Comparison of ENCODE assay signal across 18 mouse cellular contexts in genomic region chr16:90674651-90675050, GRCm38 (mm10). TPM values are rescaled to one million over a fixed set of nuclear protein-coding genes. Genes with fewer than 3 reads are reported as not detected.
DNase-seq lines count a peak whose midpoint lies in the region; ATAC-seq and TF ChIP-seq lines count a peak whose summit lies in the region.
"Had no signal": no experiment of that assay in that cellular context is flagged by ENCODE, and none has a peak within 500 bp of the region (broad histone marks: within the 10 kb centered on the region; RNA-seq: fewer than 3 reads in every experiment).

No protein-coding gene starts in this region.

- no peaks in the 10 kb centered on the region for H3K36me3 ChIP-seq in liver, adult 2 months (ENCODE audit: control insufficient read depth, insufficient read depth, low read length)
- no peaks in the 10 kb centered on the region for H3K36me3 ChIP-seq in liver, embryonic 16.5 days (ENCODE audit: control insufficient read depth, insufficient read depth)
- H3K36me3 ChIP-seq in liver, embryonic 12.5 days, result no peaks in the 10 kb centered on the region
- H3K36me3 ChIP-seq in liver, postnatal 0 days (replicated peaks; ENCODE audit: insufficient read depth, low read length), result no peaks in the 10 kb centered on the region
- H3K36me3 ChIP-seq in liver, embryonic 11.5 days (ENCODE audit: control insufficient read depth, insufficient read depth, low read length), result no peaks in the 10 kb centered on the region
- H3K36me3 ChIP-seq: G1E had no signal

- 42% methylated on average over 6 of the region's 6 CpGs for WGBS in liver, adult 2 months
- WGBS in liver, embryonic 16.5 days (ENCODE audit: insufficient replicate concordance), result 75% methylated on average over 6 of the region's 6 CpGs
- 79% methylated on average over 6 of the region's 6 CpGs for WGBS in liver, embryonic 12.5 days (ENCODE audit: insufficient replicate concordance)
- 68% methylated on average over 6 of the region's 6 CpGs for whole genome bisulfite sequencing in liver, postnatal 0 days (ENCODE audit: insufficient replicate concordance)
- 83% methylated on average over 6 of the region's 6 CpGs for WGBS in liver, embryonic 11.5 days

- no peak for DNase-seq in layer of hippocampus, adult 2 months (ENCODE audit: low spot score in 2 of 2)
- no peak for DNase-seq in layer of hippocampus, postnatal 10 days (ENCODE audit: low spot score in 2 of 2)
- peak; percentile 40 for DNase-seq in liver, adult 2 months (ENCODE audit: extremely low read depth, low read depth, low spot score)
- no peak for DNase-seq in liver
- no peak for DNase-seq in liver, postnatal 0 days
- DNase-seq in liver, embryonic 11.5 days (ENCODE audit: low spot score), result no peak
- DNase-seq: adrenal gland, adult 2 months; adrenal gland, adult 8-10 months; adrenal gland, postnatal 10 days; adrenal gland, postnatal 25 days; adrenal gland, postnatal 36 days; B cell, adult 2 months had no signal

- no peak overlapping the region for H3K4me3 ChIP-seq in layer of hippocampus, adult 2 months
- no peak overlapping the region for H3K4me3 ChIP-seq in liver, adult 2 months (ENCODE audit: insufficient read depth, low read depth, low read length)
- H3K4me3 ChIP-seq in liver, embryonic 16.5 days (ENCODE audit: low read depth, low read length), result no peak overlapping the region
- H3K4me3 ChIP-seq in liver, embryonic 12.5 days, result no peak overlapping the region
- H3K4me3 ChIP-seq in liver, postnatal 0 days (ENCODE audit: low read depth, low read length), result no peak overlapping the region
- no peak overlapping the region for H3K4me3 ChIP-seq in liver, embryonic 11.5 days (ENCODE audit: low read depth, low read length)

- H3K79me2 ChIP-seq in liver, adult 2 months (ENCODE audit: control insufficient read depth, insufficient read depth, low read length), result no peaks in the 10 kb centered on the region

- no peak overlapping the region for H3K9ac ChIP-seq in liver, adult 2 months (ENCODE audit: low read depth, low read length)
- H3K9ac ChIP-seq in liver, embryonic 16.5 days (ENCODE audit: low read depth, low read length), result no peak overlapping the region
- no peak overlapping the region for H3K9ac ChIP-seq in liver, embryonic 12.5 days
- no peak overlapping the region for H3K9ac ChIP-seq in liver, postnatal 0 days (replicated peaks)
- H3K9ac ChIP-seq in liver, embryonic 11.5 days (ENCODE audit: low read depth, low read length), result no peak overlapping the region

- no peak for TF ChIP-seq POLR2A in liver, adult 2 months (IDR thresholded peaks at IDR 0.05; ENCODE audit: extremely low read depth, insufficient read depth, low read length)

- no peaks in the 10 kb centered on the region; the same call in 1 of the 2 replicates for H3K9me3 ChIP-seq in liver, embryonic 16.5 days (replicated peaks; ENCODE audit: control insufficient read depth, low read length)
- peaks cover 5% of the 10 kb centered on the region for H3K9me3 ChIP-seq in liver, embryonic 12.5 days (replicated peaks)
- no peaks in the 10 kb centered on the region for H3K9me3 ChIP-seq in liver, postnatal 0 days (ENCODE audit: low read length)
- H3K9me3 ChIP-seq in liver, embryonic 11.5 days (ENCODE audit: control insufficient read depth, low read length), result no peaks in the 10 kb centered on the region
- H3K9me3 ChIP-seq: G1E had no signal

- H3K4me1 ChIP-seq in liver, adult 2 months (ENCODE audit: control insufficient read depth, insufficient read depth, low read length), result no peaks in the 10 kb centered on the region
- H3K4me1 ChIP-seq in liver, embryonic 16.5 days (ENCODE audit: control insufficient read depth, low read depth, low read length), result no peaks in the 10 kb centered on the region
- H3K4me1 ChIP-seq in liver, embryonic 12.5 days, result no peaks in the 10 kb centered on the region
- no peaks in the 10 kb centered on the region; the same call in 1 of the 2 replicates for H3K4me1 ChIP-seq in liver, postnatal 0 days (ENCODE audit: insufficient read depth)
- no peaks in the 10 kb centered on the region for H3K4me1 ChIP-seq in liver, embryonic 11.5 days (replicated peaks; ENCODE audit: control insufficient read depth, insufficient read depth, low read length)

- no peaks in the 10 kb centered on the region for H3K27me3 ChIP-seq in liver, adult 2 months (ENCODE audit: control insufficient read depth, insufficient read depth, low read length)
- H3K27me3 ChIP-seq in liver, embryonic 16.5 days (ENCODE audit: control insufficient read depth, insufficient read depth, low read depth, low read length), result no peaks in the 10 kb centered on the region
- no peaks in the 10 kb centered on the region for H3K27me3 ChIP-seq in liver, embryonic 12.5 days (replicated peaks)
- no peaks in the 10 kb centered on the region for H3K27me3 ChIP-seq in liver, postnatal 0 days (ENCODE audit: insufficient read depth, low read length)
- H3K27me3 ChIP-seq in liver, embryonic 11.5 days (replicated peaks; ENCODE audit: control insufficient read depth, insufficient read depth, low read length), result no peaks in the 10 kb centered on the region

- peak overlapping the region; percentile 71; the same call in 1 of the 2 replicates for H3K27ac ChIP-seq in layer of hippocampus, adult 2 months
- H3K27ac ChIP-seq in liver, adult 2 months (replicated peaks; ENCODE audit: insufficient read depth, low read depth, low read length), result no peak overlapping the region
- H3K27ac ChIP-seq in liver, embryonic 16.5 days (ENCODE audit: low read length), result no peak overlapping the region
- H3K27ac ChIP-seq in liver, embryonic 12.5 days, result no peak overlapping the region
- H3K27ac ChIP-seq in liver, postnatal 0 days (ENCODE audit: low read depth), result no peak overlapping the region
- no peak overlapping the region for H3K27ac ChIP-seq in liver, embryonic 11.5 days (ENCODE audit: low read depth, low read length)

- no peak overlapping the region for H3K4me2 ChIP-seq in liver, embryonic 16.5 days (ENCODE audit: low read depth, low read length)
- H3K4me2 ChIP-seq in liver, embryonic 12.5 days, result no peak overlapping the region
- H3K4me2 ChIP-seq in liver, postnatal 0 days (ENCODE audit: low read depth, low read length), result no peak overlapping the region
- no peak overlapping the region for H3K4me2 ChIP-seq in liver, embryonic 11.5 days

- peak; percentile 77 for ATAC-seq in liver, embryonic 16.5 days (ENCODE audit: low read depth)
- no peak for ATAC-seq in liver, embryonic 12.5 days
- ATAC-seq in liver, postnatal 0 days, result peak; percentile 54; the same call in 1 of the 2 replicates
- ATAC-seq in liver, embryonic 11.5 days (replicated peaks; ENCODE audit: low FRiP score), result no peak
- ATAC-seq: activated CD4-positive, CD25-positive, alpha-beta regulatory T cell, adult 4 months; CD4-positive, CD25-positive, alpha-beta regulatory T cell, adult 4 months; Patski had no signal

- TF ChIP-seq CTCF in layer of hippocampus, adult 2 months (conservative IDR thresholded peaks at IDR 0.05), result no peak
- no peak for TF ChIP-seq CTCF in liver, adult 2 months (IDR thresholded peaks at IDR 0.05; ENCODE audit: low read depth, low read length)
- no peak for TF ChIP-seq CTCF in liver, postnatal 0 days (IDR thresholded peaks at IDR 0.05; ENCODE audit: low read depth)

- TF ChIP-seq EP300 in liver, postnatal 0 days (IDR thresholded peaks at IDR 0.05; ENCODE audit: low read depth), result no peak

RNA-seq across cellular contexts. Expression of gene Mis18a, which starts 52.6 kb away (rescaled TPM):
- 1 to 10 TPM; 7.7 to 9.0 TPM for total RNA-seq in layer of hippocampus, adult 2 months (2021)
- 1 to 10 TPM; 8.3 to 8.6 TPM for total RNA-seq in layer of hippocampus, postnatal 10 days (2021)
- total RNA-seq in liver, adult 2 months (2014; rRNA removed), result 4.2 and 4.3 TPM in 2 replicates
- polyA plus RNA-seq in liver, adult 2 months (2012; rRNA removed), result 3.1 and 4.2 TPM in 2 replicates
- 29.6 and 39.1 TPM in 2 replicates for polyA plus RNA-seq in liver, embryonic 16.5 days (2015; fragmentation: Nextera tagmentation; extraction: Ambion mirVana)
- polyA plus RNA-seq in liver, embryonic 12.5 days (2016; fragmentation: Nextera tagmentation; extraction: Ambion mirVana), result 55.9 and 58.8 TPM in 2 replicates
- polyA plus RNA-seq in liver, postnatal 0 days (2015; fragmentation: Nextera tagmentation; extraction: Ambion mirVana), result 25.7 and 26.1 TPM in 2 replicates
- 78.1 and 81.0 TPM in 2 replicates for polyA plus RNA-seq in liver, embryonic 11.5 days (2014; fragmentation: Nextera tagmentation; extraction: Ambion mirVana)

Comparison
In these comparisons a context has a peak if more than half of its experiments do, and no peak if none do; other contexts are left out.
1. ATAC-seq: peak in liver, embryonic 16.5 days (single experiment) and liver, postnatal 0 days (single experiment); none in liver, embryonic 12.5 days (single experiment) and liver, embryonic 11.5 days (single experiment).